Mouse (Mus musculus): Measurements from ENCODE around the gene Pgghg.
A peak's percentile ranks its signal among the peaks of the same experiment; 100 is the strongest.

DNA sequence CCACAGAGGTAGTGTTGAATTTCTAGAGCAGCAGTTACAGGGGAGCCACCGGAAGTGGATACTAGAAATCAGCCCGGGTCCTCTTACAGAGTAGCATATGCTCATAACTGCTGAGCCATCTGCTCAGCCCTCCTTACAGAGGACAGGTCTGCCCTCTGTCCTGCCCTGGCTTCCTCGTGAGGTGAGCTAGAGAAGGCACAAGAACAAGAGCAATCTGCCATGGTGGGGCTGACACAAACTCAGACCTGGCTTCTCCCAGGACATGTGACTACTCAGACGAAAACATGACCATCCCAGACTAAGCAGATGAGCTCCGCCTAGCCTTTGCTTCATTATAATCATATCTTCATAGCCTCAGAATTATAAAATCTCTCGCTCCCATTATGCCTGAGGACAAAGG lies 10.6 kb downstream of the Pgghg start:
- TF ChIP-seq POLR2A (IDR thresholded peaks at IDR 0.05; ENCODE audit: insufficient read length, low read depth) (no peak), MYOG (IDR thresholded peaks at IDR 0.05; ENCODE audit: control insufficient read depth in 1 of 3, insufficient read depth in 1 of 3, insufficient read length in 2 of 3, low read depth in 2 of 3) (no peak), USF1 (IDR thresholded peaks at IDR 0.05; ENCODE audit: low read depth) (no peak), E2F4 (IDR thresholded peaks at IDR 0.05; ENCODE audit: insufficient read depth) (no peak), POLR2AphosphoS2 (IDR thresholded peaks at IDR 0.05; ENCODE audit: insufficient read length, low read depth) (peak; percentile 52), SRF (IDR thresholded peaks at IDR 0.05; ENCODE audit: control insufficient read depth, insufficient read length, low read depth) (no peak), MAX (IDR thresholded peaks at IDR 0.05; ENCODE audit: low read depth) (no peak), TCF12 (IDR thresholded peaks at IDR 0.05; ENCODE audit: insufficient read depth, poor library complexity, severe bottlenecking) (no peak), MYOD1 (IDR thresholded peaks at IDR 0.05; ENCODE audit: control insufficient read depth in 1 of 3, insufficient read length in 2 of 3, low read depth in 2 of 3) (no peak)
